Mouse (Mus musculus) C2C12 (cell line): Measurements from ENCODE around the gene Actb. TPM values are rescaled to one million over a fixed set of nuclear protein-coding genes. Genes with fewer than 3 reads are reported as not detected.
A peak's percentile ranks its signal among the peaks of the same experiment; 100 is the strongest.

Source experiments
- H3K27me3 ChIP-seq: one replicate; pipeline ENCODE4 v1.6.1; 2011; ENCODE audit not compliant: control insufficient read depth, insufficient read depth, insufficient read length
- H3K36me3 ChIP-seq: one replicate; pipeline ENCODE4 v1.6.1; 2011; ENCODE audit not compliant: control insufficient read depth, insufficient read depth
- H3K4me3 ChIP-seq: one replicate; pipeline ENCODE4 v1.5.1; 2011; ENCODE audit warnings: mild to moderate bottlenecking, control low read depth; ENCODE audit not compliant: poor library complexity, insufficient read depth, severe bottlenecking
- H3K79me2 ChIP-seq: one replicate; pipeline ENCODE4 v1.6.1; 2011; ENCODE audit not compliant: control insufficient read depth, insufficient read depth
- H3K79me3 ChIP-seq: one replicate; pipeline ENCODE4 v1.6.1; 2011; ENCODE audit warnings: low read depth, control low read depth
- H3ac ChIP-seq: one replicate; pipeline ENCODE3; 2011; ENCODE audit warnings: low read depth; ENCODE audit not compliant: control insufficient read depth, insufficient read length
- CEBPB ChIP-seq: IDR thresholded peaks from one replicate; pipeline ENCODE4 v1.6.1; 2011; ENCODE audit warnings: low read depth, mild to moderate bottlenecking, control low read depth, moderate library complexity
- CTCF ChIP-seq: IDR thresholded peaks from one replicate; pipeline ENCODE4 v1.5.1; 2011; ENCODE audit not compliant: control insufficient read depth, insufficient read depth, insufficient read length
- FOSL1 ChIP-seq: IDR thresholded peaks from one replicate; pipeline ENCODE4 v1.8.0; 2011; ENCODE audit warnings: mild to moderate bottlenecking, low read length; ENCODE audit not compliant: poor library complexity, insufficient read depth, severe bottlenecking
- MAX ChIP-seq: IDR thresholded peaks from one replicate; pipeline ENCODE4 v1.6.1; 2011; ENCODE audit warnings: mild to moderate bottlenecking, control low read depth
- MYOD1 ChIP-seq: IDR thresholded peaks from one replicate; pipeline ENCODE4 v1.6.1; 2011; ENCODE audit warnings: low read depth; ENCODE audit not compliant: control insufficient read depth, insufficient read length
- MYOG ChIP-seq: IDR thresholded peaks from one replicate; pipeline ENCODE4 v1.6.1; 2011; ENCODE audit not compliant: control insufficient read depth, insufficient read length; ENCODE audit errors: extremely low read depth
- USF1 ChIP-seq: IDR thresholded peaks from one replicate; pipeline ENCODE4 v1.6.1; 2011; ENCODE audit warnings: low read depth, mild to moderate bottlenecking, control low read depth, moderate library complexity
- polyA plus RNA-seq: library from polyadenylated mRNA; unstranded; fragments of >200 nt; fragmentation: generic; extraction: Trizol; gene quantifications from one replicate; pipeline ENCODE4 v1.2.1, GENCODE M21; 2012; ENCODE audit warnings: missing spikeins

Gene Actb
- polyA plus RNA-seq, 1 experiment = 6,665 TPM

GRCm38 (mm10) chr5:142899057-142899601 lies 7.4 kb downstream of the Actb start:
- Histone ChIP-seq H3K79me3 (peaks cover 13% of the 10 kb centered on the region), H3K36me3 (peaks cover 51% of the 10 kb centered on the region), H3K27me3 (no peaks in the 10 kb centered on the region), H3K79me2 (peaks cover 46% of the 10 kb centered on the region), H3K4me3 (no peak overlapping the region), H3ac (no peak overlapping the region)
- TF ChIP-seq MAX (no peak), CTCF (no peak), CEBPB (no peak), MYOD1 (no peak), FOSL1 (no peak), USF1 (no peak), MYOG (no peak)

GRCm38 (mm10) chr5:142898316-142898715 lies 8.2 kb downstream of the Actb start:
- H3K36me3 ChIP-seq = peaks cover 43% of the 10 kb centered on the region

DNA sequence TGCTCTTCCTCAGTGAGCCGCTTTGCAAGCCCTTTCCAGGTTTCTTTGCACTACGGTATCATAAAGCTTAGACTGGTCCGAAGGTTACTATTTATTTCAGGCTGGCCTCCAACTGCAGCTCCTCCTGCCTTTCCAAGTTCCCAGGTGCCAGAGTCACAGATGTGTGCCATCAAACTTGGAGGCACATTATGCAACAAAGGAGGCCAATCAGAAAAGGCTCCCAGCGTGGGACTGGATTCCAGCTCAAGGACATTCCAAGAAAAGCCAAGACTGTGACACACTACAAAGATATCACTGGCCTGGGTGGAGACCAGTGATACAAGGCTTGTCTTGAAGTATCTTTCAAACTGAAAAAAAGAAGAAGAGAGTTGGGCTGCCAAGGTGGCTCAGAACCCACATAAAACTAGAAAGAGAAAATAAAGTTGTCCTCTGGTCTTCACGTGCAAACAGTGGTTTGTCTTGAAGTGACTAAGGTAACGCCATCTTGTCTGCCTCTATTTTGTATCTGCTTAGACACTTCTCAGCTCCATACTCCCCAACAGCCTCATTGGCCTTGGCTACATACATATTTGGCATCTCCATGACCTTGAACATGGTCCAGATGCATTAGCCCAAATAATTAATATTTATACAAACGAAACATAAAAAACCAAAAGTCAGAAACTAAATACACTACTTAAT lies 8.8 kb downstream of the Actb start:
- TF ChIP-seq FOSL1 (no peak), CEBPB (no peak), USF1 (no peak), MYOG (no peak), MAX (no peak), MYOD1 (no peak), CTCF (no peak)
- Histone ChIP-seq H3K27me3 (no peaks in the 10 kb centered on the region), H3ac (no peak overlapping the region), H3K4me3 (no peak overlapping the region), H3K79me2 (peaks cover 46% of the 10 kb centered on the region), H3K36me3 (peaks cover 37% of the 10 kb centered on the region), H3K79me3 (peaks cover 14% of the 10 kb centered on the region)

More at GRCm38 (mm10) chr5:142898316-142898715, 8.2 kb downstream of the Actb start:
- Histone ChIP-seq H3K27me3 (no peaks in the 10 kb centered on the region), H3K79me3 (peaks cover 14% of the 10 kb centered on the region), H3K79me2 (peaks cover 46% of the 10 kb centered on the region), H3ac (no peak overlapping the region), H3K4me3 (no peak overlapping the region)
- TF ChIP-seq MYOD1 (no peak), CTCF (no peak), MYOG (no peak), USF1 (no peak), FOSL1 (no peak), MAX (no peak)

DNA sequence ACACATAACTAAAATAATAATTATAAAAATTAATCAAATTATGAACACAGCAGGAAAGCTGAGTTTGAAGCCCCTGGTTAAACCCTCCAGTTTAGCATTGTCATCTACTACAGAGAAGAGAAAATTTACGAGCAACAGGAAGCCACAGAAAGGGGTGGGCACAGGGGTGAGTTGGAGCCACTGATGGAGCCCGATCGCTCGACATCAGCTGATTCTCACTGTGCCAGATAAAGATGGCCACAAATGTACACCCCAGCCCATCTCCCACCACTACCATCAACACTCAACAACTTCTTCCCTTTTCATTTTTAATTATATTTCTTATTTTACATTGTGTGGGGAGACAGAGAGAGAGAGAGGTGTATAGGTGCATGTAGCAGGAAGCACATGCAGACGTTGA lies 9.8 kb downstream of the Actb start:
- Histone ChIP-seq H3ac (no peak overlapping the region), H3K27me3 (no peaks in the 10 kb centered on the region), H3K79me2 (peaks cover 52% of the 10 kb centered on the region), H3K4me3 (no peak overlapping the region), H3K36me3 (peaks cover 28% of the 10 kb centered on the region), H3K79me3 (peaks cover 14% of the 10 kb centered on the region)
- no peak for TF ChIP-seq MYOD1

GRCm38 (mm10) chr5:142896192-142896591 lies 10.4 kb downstream of the Actb start:
- H3K79me3 ChIP-seq = peaks cover 14% of the 10 kb centered on the region
- peaks cover 23% of the 10 kb centered on the region for H3K36me3 ChIP-seq
- no peak overlapping the region for H3K4me3 ChIP-seq
- TF ChIP-seq MYOG (no peak), MAX (peak; percentile 21), CEBPB (no peak), USF1 (no peak)
- no peak overlapping the region for H3ac ChIP-seq
- peaks cover 57% of the 10 kb centered on the region for H3K79me2 ChIP-seq
- H3K27me3 ChIP-seq = no peaks in the 10 kb centered on the region

DNA sequence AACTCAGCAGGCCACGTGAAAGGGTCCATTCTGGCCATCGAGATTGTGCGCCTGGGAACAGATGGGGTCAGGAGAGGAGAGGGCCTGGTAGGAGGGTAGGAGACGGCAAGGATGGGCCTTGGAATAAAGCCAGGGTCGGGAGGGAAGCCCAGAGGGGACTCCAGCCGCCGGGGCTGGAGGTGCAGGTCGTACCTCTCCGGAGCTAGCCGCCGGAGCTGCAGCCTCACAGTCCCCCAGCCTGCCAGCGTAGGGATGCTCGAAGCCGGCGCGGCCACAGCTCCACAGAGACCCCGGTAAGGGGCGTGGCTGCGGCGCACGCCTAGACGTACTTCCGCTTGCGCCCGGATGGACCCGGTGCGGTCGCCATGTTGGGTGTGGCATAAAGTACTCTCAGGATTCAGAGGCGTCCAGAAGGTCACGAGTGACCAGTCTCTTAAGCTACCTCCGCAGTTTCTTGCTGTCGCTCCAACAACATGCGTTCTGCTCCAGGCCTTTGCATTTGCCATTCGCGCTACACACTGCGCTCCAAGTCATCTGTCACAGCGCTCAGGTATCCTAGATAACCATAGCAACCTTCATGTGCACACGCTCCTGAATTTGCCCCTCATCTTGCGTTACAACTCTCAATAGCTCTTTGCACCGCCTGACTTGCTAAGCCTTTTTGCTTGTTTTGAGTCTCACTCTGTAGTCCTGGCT lies 11.5 kb downstream of the Actb start, which contains the start of gene Fbxl18:
Gene Fbxl18 (minus strand): TSS at position 504 of the 696 bp plus-strand sequence.
- H3K36me3 ChIP-seq = peaks cover 12% of the 10 kb centered on the region
- H3K79me2 ChIP-seq = peaks cover 63% of the 10 kb centered on the region
- H3K79me3 ChIP-seq = peaks cover 14% of the 10 kb centered on the region
- TF ChIP-seq MAX (peak; percentile 67), CTCF (no peak), MYOG (no peak), FOSL1 (no peak), CEBPB (no peak)
- no peaks in the 10 kb centered on the region for H3K27me3 ChIP-seq
- peak within 1 kb of the TSS; percentile 89 for H3K4me3 ChIP-seq
- H3ac ChIP-seq = peak within 1 kb of the TSS; percentile 87
